Mouse (Mus musculus) myocyte (in vitro differentiated cells): ENCODE data around the gene Kdm4b.

Source experiments
- CEBPB ChIP-seq: IDR thresholded peaks from 2 replicates; pipeline ENCODE4 v1.6.1; 2011; ENCODE audit warnings: mild to moderate bottlenecking, moderate library complexity; ENCODE audit not compliant: poor library complexity, insufficient read depth, severe bottlenecking
- E2F4 ChIP-seq: IDR thresholded peaks from one replicate; pipeline ENCODE4 v1.6.1; 2011; ENCODE audit warnings: mild to moderate bottlenecking, control low read depth, moderate library complexity; ENCODE audit not compliant: insufficient read depth
- MYOD1 ChIP-seq, 3 experiments: IDR thresholded peaks; one replicate each; pipeline ENCODE4 v1.6.1; 2011; ENCODE audit warnings: control low read depth in 2 of 3, low read depth in 2 of 3, mild to moderate bottlenecking in 2 of 3, moderate library complexity in 1 of 3; ENCODE audit not compliant: insufficient read length in 2 of 3, control insufficient read depth in 1 of 3
- MYOG ChIP-seq, 3 experiments: IDR thresholded peaks; one replicate each; pipeline ENCODE4 v1.6.1; 2011; ENCODE audit warnings: control low read depth in 2 of 3, low read depth in 2 of 3, mild to moderate bottlenecking in 2 of 3; ENCODE audit not compliant: insufficient read length in 2 of 3, control insufficient read depth in 1 of 3, insufficient read depth in 1 of 3
- POLR2A ChIP-seq: IDR thresholded peaks from one replicate; pipeline ENCODE4 v1.6.1; 2011; ENCODE audit warnings: low read depth, mild to moderate bottlenecking, control low read depth, moderate library complexity; ENCODE audit not compliant: insufficient read length
- POLR2AphosphoS2 ChIP-seq: IDR thresholded peaks from one replicate; pipeline ENCODE4 v1.6.1; 2011; ENCODE audit warnings: low read depth, control low read depth; ENCODE audit not compliant: insufficient read length
- TCF12 ChIP-seq: IDR thresholded peaks from one replicate; pipeline ENCODE4 v1.6.1; 2011; ENCODE audit warnings: mild to moderate bottlenecking, control low read depth; ENCODE audit not compliant: poor library complexity, insufficient read depth, severe bottlenecking
- USF1 ChIP-seq: IDR thresholded peaks from one replicate; pipeline ENCODE4 v1.6.1; 2011; ENCODE audit warnings: low read depth, mild to moderate bottlenecking, control low read depth, moderate library complexity

DNA sequence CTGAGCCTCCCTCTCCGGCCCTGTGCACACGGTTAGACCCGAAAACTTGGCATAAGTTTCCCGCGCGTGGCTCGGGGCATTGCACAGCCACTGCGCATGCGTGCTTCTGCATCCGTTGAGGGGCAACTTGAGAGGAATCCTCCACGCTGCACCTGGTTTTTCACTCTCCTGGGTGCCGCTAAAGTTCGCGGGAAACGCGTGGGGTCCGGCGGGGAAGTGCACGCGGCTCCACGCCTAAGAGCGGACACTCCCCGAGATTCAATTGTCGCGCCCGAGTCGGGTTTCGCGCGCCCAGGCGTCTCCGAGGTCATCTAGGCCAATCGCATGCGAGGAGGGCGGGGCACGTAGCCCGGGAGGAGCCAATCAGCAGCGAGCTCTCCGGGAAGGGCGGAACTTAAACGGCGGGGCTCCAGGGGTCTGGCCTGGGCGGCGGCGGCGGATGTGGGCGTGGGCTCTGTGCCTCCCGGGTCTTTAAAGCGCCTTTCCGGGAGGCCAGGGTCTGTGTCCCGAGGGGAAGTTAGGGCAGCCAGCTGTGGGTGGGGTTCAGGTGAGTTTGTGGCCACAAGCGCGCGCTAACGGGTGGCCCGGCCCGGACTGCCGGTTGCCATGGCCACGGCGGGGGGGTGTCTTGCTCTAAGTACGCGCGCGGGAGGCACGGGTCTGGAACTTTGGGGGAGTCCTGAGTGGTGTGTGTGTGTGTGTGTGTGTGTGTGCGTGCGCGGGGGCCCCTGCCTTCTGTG is 21.8 kb upstream of the Kdm4b start:
- TF ChIP-seq POLR2AphosphoS2 (peak; percentile 22), MYOG (IDR thresholded peaks at IDR 0.05; ENCODE audit: control insufficient read depth in 1 of 3, insufficient read depth in 1 of 3, insufficient read length in 2 of 3, low read depth in 2 of 3) (no peak), POLR2A (peak; percentile 27), MYOD1 (IDR thresholded peaks at IDR 0.05; ENCODE audit: control insufficient read depth in 1 of 3, insufficient read length in 2 of 3, low read depth in 2 of 3) (no peak), E2F4 (peak; percentile 98), USF1 (no peak), CEBPB (no peak), TCF12 (no peak)
